ENCODE assay signal across 9 mouse cellular contexts in genomic region chr17:44256583-44256982, GRCm38 (mm10).
DNase-seq lines count a peak whose midpoint lies in the region; ATAC-seq and TF ChIP-seq lines count a peak whose summit lies in the region.
"Had no signal": no experiment of that assay in that cellular context is flagged by ENCODE, and none has a peak within 500 bp of the region (broad histone marks: within the 10 kb centered on the region; RNA-seq: fewer than 3 reads in every experiment).

No protein-coding gene starts in this region.

- ATAC-seq in erythroid progenitor cell, adult 5-6 weeks (replicated peaks; ENCODE audit: low FRiP score, poor library complexity, severe bottlenecking), result 0 out of 2 replicates have a peak, but pooled peaks have one; percentile 46
- ATAC-seq in heart, postnatal 0 days (ENCODE audit: insufficient read depth, low read depth), result peak; percentile 75
- peak; percentile 67; the same call in 1 of the 2 replicates for ATAC-seq in neural tube, embryonic 15.5 days (ENCODE audit: low FRiP score)

- TF ChIP-seq POLR2A in bone marrow macrophage, adult 2 months (IDR thresholded peaks at IDR 0.05; ENCODE audit: borderline replicate concordance, low read depth, low read length), result no peak

- peaks cover 20% of the 10 kb centered on the region; the same call in 1 of the 2 replicates for H3K36me3 ChIP-seq in heart, postnatal 0 days (replicated peaks; ENCODE audit: control insufficient read depth, insufficient read depth, low read length)
- no peaks in the 10 kb centered on the region for H3K36me3 ChIP-seq in neural tube, embryonic 15.5 days

- H3K9ac ChIP-seq in heart, postnatal 0 days (replicated peaks; ENCODE audit: low read depth, low read length), result no peak overlapping the region
- no peak overlapping the region for H3K9ac ChIP-seq in neural tube, embryonic 15.5 days (replicated peaks)
- H3K9ac ChIP-seq: heart, embryonic 15.5 days had no signal

- peak; percentile 72 for TF ChIP-seq CTCF in bone marrow macrophage, adult 2 months (IDR thresholded peaks at IDR 0.05; ENCODE audit: low read depth, low read length)
- TF ChIP-seq CTCF in heart, postnatal 0 days (IDR thresholded peaks at IDR 0.05; ENCODE audit: low read depth), result peak; percentile 97

- TF ChIP-seq EP300 in heart, postnatal 0 days (IDR thresholded peaks at IDR 0.05; ENCODE audit: low read depth), result no peak

- H3K27me3 ChIP-seq in heart, postnatal 0 days (ENCODE audit: control insufficient read depth, insufficient read depth, low read length), result no peaks in the 10 kb centered on the region
- H3K27me3 ChIP-seq in neural tube, embryonic 15.5 days (replicated peaks), result peaks cover 27% of the 10 kb centered on the region

- no peak overlapping the region for H3K4me3 ChIP-seq in bone marrow macrophage, adult 2 months (ENCODE audit: insufficient read depth, low read length)
- H3K4me3 ChIP-seq in heart, postnatal 0 days (ENCODE audit: low read depth, low read length), result no peak overlapping the region
- H3K4me3 ChIP-seq in neural tube, embryonic 15.5 days (replicated peaks), result no peak overlapping the region
- H3K4me3 ChIP-seq: heart, embryonic 15.5 days had no signal

- 2% methylated on average over 6 of the region's 6 CpGs for WGBS in heart, postnatal 0 days
- WGBS in neural tube, embryonic 15.5 days, result 3% methylated on average over 6 of the region's 6 CpGs

- H3K4me2 ChIP-seq in heart, postnatal 0 days (ENCODE audit: low read depth, low read length), result no peak overlapping the region
- H3K4me2 ChIP-seq in neural tube, embryonic 15.5 days, result no peak overlapping the region
- H3K4me2 ChIP-seq: heart, embryonic 15.5 days had no signal

- no peak overlapping the region for H3K27ac ChIP-seq in bone marrow macrophage, adult 2 months (ENCODE audit: insufficient read depth, low read depth, low read length)
- H3K27ac ChIP-seq in heart, postnatal 0 days (ENCODE audit: low read depth), result no peak overlapping the region
- H3K27ac ChIP-seq in neural tube, embryonic 15.5 days (replicated peaks), result no peak overlapping the region
- H3K27ac ChIP-seq: heart, embryonic 15.5 days had no signal

- no peaks in the 10 kb centered on the region for H3K9me3 ChIP-seq in heart, postnatal 0 days (replicated peaks; ENCODE audit: control insufficient read depth, low read length)
- no peaks in the 10 kb centered on the region for H3K9me3 ChIP-seq in neural tube, embryonic 15.5 days (replicated peaks)
- H3K9me3 ChIP-seq: heart, embryonic 15.5 days had no signal

- peak; percentile 9 to 23 for DNase-seq in CD8-positive naive resting alpha-beta T cell, adult 2 months (ENCODE audit: low read depth in 2 of 2, low spot score in 2 of 2)
- peak; percentile 85 for DNase-seq in heart, postnatal 0 days (ENCODE audit: low spot score)
- peak; percentile 75 to 90 for DNase-seq in kidney, postnatal 36 days
- DNase-seq in lung, adult 18-20 months, result peak; percentile 81 to 86
- DNase-seq in testis, postnatal 14 days (ENCODE audit: low spot score), result peak; percentile 82

- H3K4me1 ChIP-seq in bone marrow macrophage, adult 2 months (ENCODE audit: control insufficient read depth, insufficient read depth, low read length), result no peaks in the 10 kb centered on the region; the same call in 1 of the 2 replicates
- H3K4me1 ChIP-seq in heart, postnatal 0 days (ENCODE audit: control insufficient read depth, insufficient read depth), result no peaks in the 10 kb centered on the region
- peaks cover 6% of the 10 kb centered on the region for H3K4me1 ChIP-seq in neural tube, embryonic 15.5 days

Comparison
In these comparisons a context has a peak if more than half of its experiments do, and no peak if none do; other contexts are left out.
1. DNase-seq: peak in every context shown above with its lines; median percentile 85 in heart, postnatal 0 days; 84 in lung, adult 18-20 months; 82 in kidney, postnatal 36 days; 82 in testis, postnatal 14 days; 16 in CD8-positive naive resting alpha-beta T cell, adult 2 months.